Mouse (Mus musculus): ENCODE data around the gene Bdh2. TPM values are rescaled to one million over a fixed set of nuclear protein-coding genes. Genes with fewer than 3 reads are reported as not detected.
A peak's percentile ranks its signal among the peaks of the same experiment; 100 is the strongest.

Bdh2 gene
- polyA plus RNA-seq (2015; fragmentation: Nextera tagmentation; extraction: Ambion mirVana) = 2.9 TPM in 2 replicates

GRCm38 (mm10) chr3:135280669-135281415 is at the start of gene Bdh2:
Bdh2 (plus strand) TSS chr3:135281221.
- Histone ChIP-seq H3K9me3 (replicated peaks) (no peaks in the 10 kb centered on the region), H3K27ac (peak within 1 kb of the TSS; percentile 35; the same call in 1 of the 2 replicates), H3K4me2 (peak within 1 kb of the TSS; percentile 29; the same call in 1 of the 2 replicates), H3K9ac (peak within 1 kb of the TSS; percentile 53), H3K36me3 (ENCODE audit: poor library complexity, severe bottlenecking) (no peaks in the 10 kb centered on the region), H3K4me3 (no peak within 1 kb of the TSS; the same call in 1 of the 2 replicates), H3K27me3 (no peaks in the 10 kb centered on the region), H3K4me1 (peaks cover 3% of the 10 kb centered on the region; the same call in 1 of the 2 replicates)
- ATAC-seq = peak; percentile 91
- WGBS = 24% methylated on average over 14 of the region's 14 CpGs

- Histone ChIP-seq H3K9me3 (replicated peaks) (no peaks in the 10 kb centered on the region), H3K4me3 (no peak overlapping the region), H3K4me1 (no peaks in the 10 kb centered on the region), H3K27me3 (no peaks in the 10 kb centered on the region), H3K4me2 (no peak overlapping the region), H3K9ac (no peak overlapping the region), H3K36me3 (ENCODE audit: poor library complexity, severe bottlenecking) (peaks cover 66% of the 10 kb centered on the region), H3K27ac (no peak overlapping the region)
- 83% methylated on average over 3 of the region's 3 CpGs for WGBS
- no peak for ATAC-seq
Observed at GRCm38 (mm10) chr3:135232058-135232457, 49.0 kb upstream of the Bdh2 start.

DNA sequence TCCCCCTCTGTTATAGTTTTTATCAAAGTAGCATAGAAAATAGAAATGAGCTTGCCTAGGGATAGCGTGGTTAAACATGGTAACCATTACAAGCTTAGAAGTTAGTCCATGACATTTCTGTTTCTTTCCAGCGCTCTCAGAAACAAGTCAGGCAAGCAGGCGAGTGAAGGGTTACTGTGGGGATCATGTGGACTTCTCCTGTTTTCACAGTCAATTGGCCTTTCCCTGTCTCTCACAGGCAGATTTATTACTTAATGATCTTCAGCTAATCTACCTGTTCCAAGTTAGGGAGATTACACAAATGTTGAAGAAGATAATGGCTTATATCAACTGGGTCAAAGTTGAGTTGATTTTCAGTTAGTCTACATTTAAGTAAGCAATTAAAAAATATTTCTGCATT is 48.6 kb upstream of the Bdh2 start:
- Histone ChIP-seq H3K4me3 (no peak overlapping the region), H3K27ac (no peak overlapping the region), H3K9ac (no peak overlapping the region), H3K4me2 (no peak overlapping the region), H3K9me3 (replicated peaks) (no peaks in the 10 kb centered on the region), H3K4me1 (no peaks in the 10 kb centered on the region), H3K27me3 (no peaks in the 10 kb centered on the region), H3K36me3 (ENCODE audit: poor library complexity, severe bottlenecking) (peaks cover 70% of the 10 kb centered on the region)
- WGBS = 94% methylated on average over 3 of the region's 3 CpGs
- no peak for ATAC-seq

DNA sequence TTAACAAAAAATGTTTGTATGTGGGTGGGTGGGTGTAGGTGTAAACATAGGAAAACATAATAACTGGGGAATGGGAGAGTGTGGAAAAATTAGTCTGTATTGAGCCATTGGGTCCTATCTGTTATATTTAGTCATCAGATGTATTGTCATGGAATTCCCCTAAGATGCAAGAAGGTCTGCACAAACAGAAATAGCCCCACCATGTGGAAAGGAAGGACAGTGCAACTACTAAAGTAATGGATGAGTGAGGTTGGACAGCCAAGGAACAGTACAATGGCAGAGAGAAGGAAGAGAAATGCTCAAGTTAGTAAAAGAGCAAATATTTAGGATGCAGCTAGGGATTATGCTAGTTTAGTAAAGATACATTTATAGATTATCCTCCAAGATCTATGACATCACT is 35.3 kb upstream of the Bdh2 start:
- no peak overlapping the region for H3K27ac ChIP-seq
- H3K27me3 ChIP-seq = no peaks in the 10 kb centered on the region
- H3K4me3 ChIP-seq = no peak overlapping the region
- no peaks in the 10 kb centered on the region for H3K4me1 ChIP-seq
- no peak overlapping the region for H3K4me2 ChIP-seq
- no peak for ATAC-seq
- no peak overlapping the region for H3K9ac ChIP-seq
- no peaks in the 10 kb centered on the region for H3K9me3 ChIP-seq (replicated peaks)
- H3K36me3 ChIP-seq (ENCODE audit: poor library complexity, severe bottlenecking) = peaks cover 88% of the 10 kb centered on the region

DNA sequence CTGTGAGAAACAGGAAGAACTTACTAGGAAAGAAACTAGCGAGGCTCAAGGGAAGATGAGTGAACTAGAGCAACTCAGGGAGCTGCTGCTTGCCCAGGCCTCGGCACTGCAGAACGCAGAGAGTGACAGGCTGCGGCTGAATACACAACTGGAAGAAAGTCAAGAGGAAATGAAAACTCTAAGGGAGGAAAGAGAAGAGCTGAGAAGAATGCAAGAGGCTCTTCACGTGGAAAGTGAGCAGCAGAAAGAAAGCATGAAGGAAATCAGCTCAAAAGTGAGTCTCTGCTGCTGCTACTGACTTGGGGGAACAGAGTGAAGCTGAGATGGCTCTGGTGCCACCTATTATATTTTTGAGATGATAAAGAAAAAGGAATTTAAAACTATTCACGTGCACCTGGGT is 34.2 kb upstream of the Bdh2 start:
- Histone ChIP-seq H3K4me1 (no peaks in the 10 kb centered on the region), H3K36me3 (ENCODE audit: poor library complexity, severe bottlenecking) (peaks cover 90% of the 10 kb centered on the region), H3K9me3 (replicated peaks) (no peaks in the 10 kb centered on the region), H3K27ac (no peak overlapping the region), H3K4me3 (no peak overlapping the region), H3K9ac (no peak overlapping the region), H3K4me2 (no peak overlapping the region), H3K27me3 (no peaks in the 10 kb centered on the region)
- 94% methylated on average over 6 of the region's 6 CpGs for WGBS
- ATAC-seq = no peak

- H3K27ac ChIP-seq = no peak overlapping the region
- no peaks in the 10 kb centered on the region for H3K4me1 ChIP-seq
- no peak overlapping the region for H3K4me3 ChIP-seq
- H3K9ac ChIP-seq = no peak overlapping the region
- peaks cover 76% of the 10 kb centered on the region for H3K36me3 ChIP-seq (ENCODE audit: poor library complexity, severe bottlenecking)
- ATAC-seq = peak; percentile 70
- no peaks in the 10 kb centered on the region for H3K9me3 ChIP-seq (replicated peaks)
- no peak overlapping the region for H3K4me2 ChIP-seq
- H3K27me3 ChIP-seq = no peaks in the 10 kb centered on the region
- WGBS = 80% methylated on average over 6 of the region's 6 CpGs
Observed at GRCm38 (mm10) chr3:135249104-135249503, 31.9 kb upstream of the Bdh2 start.

GRCm38 (mm10) chr3:135251825-135252224 is 29.2 kb upstream of the Bdh2 start:
- Histone ChIP-seq H3K36me3 (ENCODE audit: poor library complexity, severe bottlenecking) (peaks cover 68% of the 10 kb centered on the region), H3K9me3 (replicated peaks) (no peaks in the 10 kb centered on the region), H3K4me1 (no peaks in the 10 kb centered on the region), H3K4me2 (no peak overlapping the region), H3K27ac (no peak overlapping the region), H3K27me3 (no peaks in the 10 kb centered on the region), H3K4me3 (no peak overlapping the region), H3K9ac (no peak overlapping the region)
- ATAC-seq = no peak
- 95% methylated on average over 6 of the region's 6 CpGs for WGBS

GRCm38 (mm10) chr3:135254784-135255183 is 26.2 kb upstream of the Bdh2 start:
- Histone ChIP-seq H3K9ac (no peak overlapping the region), H3K9me3 (replicated peaks) (no peaks in the 10 kb centered on the region), H3K4me1 (no peaks in the 10 kb centered on the region), H3K36me3 (ENCODE audit: poor library complexity, severe bottlenecking) (peaks cover 70% of the 10 kb centered on the region), H3K27me3 (no peaks in the 10 kb centered on the region), H3K4me2 (no peak overlapping the region), H3K27ac (no peak overlapping the region), H3K4me3 (no peak overlapping the region)
- no peak for ATAC-seq

DNA sequence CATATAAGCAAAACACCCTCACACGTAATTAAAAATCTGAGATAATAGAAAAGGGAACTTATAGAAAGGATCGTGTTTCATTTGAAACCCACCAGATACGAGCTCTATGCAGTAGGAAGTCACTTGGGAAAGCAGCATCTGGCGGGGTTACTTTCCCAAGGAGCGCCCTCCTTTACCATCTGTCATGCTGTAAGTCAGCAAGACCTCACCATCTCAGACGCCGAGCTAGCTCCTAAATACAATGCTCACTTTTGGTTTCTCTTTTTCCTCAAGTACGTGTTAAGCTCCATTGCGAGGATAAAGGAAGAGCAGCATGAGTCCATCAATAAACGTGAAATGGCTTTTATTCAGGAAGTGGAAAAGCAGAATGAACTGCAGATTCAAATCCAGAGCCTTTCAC is 22.1 kb upstream of the Bdh2 start:
- no peak overlapping the region for H3K4me2 ChIP-seq
- H3K4me3 ChIP-seq = no peak overlapping the region
- no peaks in the 10 kb centered on the region for H3K27me3 ChIP-seq
- H3K36me3 ChIP-seq (ENCODE audit: poor library complexity, severe bottlenecking) = peaks cover 80% of the 10 kb centered on the region
- ATAC-seq = no peak
- H3K4me1 ChIP-seq = no peaks in the 10 kb centered on the region
- H3K27ac ChIP-seq = no peak overlapping the region
- WGBS = 83% methylated on average over 10 of the region's 10 CpGs
- H3K9ac ChIP-seq = no peak overlapping the region
- no peaks in the 10 kb centered on the region for H3K9me3 ChIP-seq (replicated peaks)

GRCm38 (mm10) chr3:135260233-135260632 is 20.8 kb upstream of the Bdh2 start:
- Histone ChIP-seq H3K27ac (no peak overlapping the region), H3K4me1 (no peaks in the 10 kb centered on the region), H3K4me3 (no peak overlapping the region), H3K9ac (no peak overlapping the region), H3K9me3 (replicated peaks) (no peaks in the 10 kb centered on the region), H3K27me3 (no peaks in the 10 kb centered on the region), H3K36me3 (ENCODE audit: poor library complexity, severe bottlenecking) (peaks cover 90% of the 10 kb centered on the region), H3K4me2 (no peak overlapping the region)
- 89% methylated on average over 7 of the region's 7 CpGs for WGBS
- no peak for ATAC-seq

- no peak overlapping the region for H3K9ac ChIP-seq
- no peak overlapping the region for H3K4me3 ChIP-seq
- ATAC-seq = no peak
- H3K27me3 ChIP-seq = no peaks in the 10 kb centered on the region
- H3K36me3 ChIP-seq (ENCODE audit: poor library complexity, severe bottlenecking) = peaks cover 89% of the 10 kb centered on the region
- H3K9me3 ChIP-seq (replicated peaks) = no peaks in the 10 kb centered on the region
- 91% methylated on average over 5 of the region's 5 CpGs for WGBS
- H3K4me1 ChIP-seq = no peaks in the 10 kb centered on the region
- H3K27ac ChIP-seq = no peak overlapping the region
- H3K4me2 ChIP-seq = no peak overlapping the region
Observed at GRCm38 (mm10) chr3:135268616-135269015, 12.4 kb upstream of the Bdh2 start.

DNA sequence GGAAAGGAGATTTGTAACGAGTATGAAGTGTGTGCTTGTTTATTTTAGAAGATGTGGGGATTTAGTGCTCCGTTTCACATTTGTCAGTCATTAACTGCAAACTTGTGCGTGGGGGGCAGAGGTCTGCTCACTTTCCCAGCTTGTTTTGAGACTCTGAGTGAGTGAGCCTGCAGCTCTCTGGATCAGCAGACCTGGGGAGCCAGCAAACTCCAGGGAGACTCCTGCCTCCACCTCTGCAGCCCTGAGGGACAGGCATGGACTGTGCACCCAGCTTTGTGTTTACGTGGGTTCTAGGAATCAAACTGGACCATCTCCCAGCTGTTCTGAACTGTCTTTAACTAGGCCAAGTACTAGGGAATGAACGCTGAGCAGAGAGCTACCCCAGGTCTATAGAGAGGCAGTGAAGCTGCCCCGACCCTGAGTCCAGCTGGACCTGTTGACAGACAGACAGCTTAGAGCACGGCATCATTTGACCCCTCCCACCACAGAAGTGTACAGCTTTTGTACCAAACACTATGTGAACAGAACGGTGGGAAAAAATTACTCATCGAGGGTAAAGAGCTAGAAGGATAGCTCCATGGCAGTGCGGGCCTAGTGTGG is 11.5 kb upstream of the Bdh2 start:
- no peak for ATAC-seq
- no peak overlapping the region for H3K27ac ChIP-seq
- H3K4me3 ChIP-seq = no peak overlapping the region
- no peaks in the 10 kb centered on the region for H3K9me3 ChIP-seq (replicated peaks)
- H3K4me1 ChIP-seq = no peaks in the 10 kb centered on the region
- H3K36me3 ChIP-seq (ENCODE audit: poor library complexity, severe bottlenecking) = peaks cover 85% of the 10 kb centered on the region
- H3K9ac ChIP-seq = no peak overlapping the region
- WGBS = 91% methylated on average over 10 of the region's 10 CpGs
- H3K27me3 ChIP-seq = no peaks in the 10 kb centered on the region
- no peak overlapping the region for H3K4me2 ChIP-seq
